Mouse (Mus musculus): ENCODE results near the gene A730015C16Rik. TPM values are rescaled to one million over a fixed set of nuclear protein-coding genes. Genes with fewer than 3 reads are reported as not detected.

The A730015C16Rik gene
- total and polyA plus RNA-seq, 2 experiments from 2014 or later: 1.1 to 1.3 TPM

- TF ChIP-seq CTCF (IDR thresholded peaks at IDR 0.05): no peak
- DNase-seq (ENCODE audit: low spot score) (no peak), ATAC-seq (ENCODE audit: low FRiP score) (no peak)
- Histone ChIP-seq H3K4me3 (ENCODE audit: low read depth, low read length) (no peak overlapping the region), H3K9me3 (ENCODE audit: low read length) (no peaks in the 10 kb centered on the region), H3K27me3 (ENCODE audit: insufficient read depth, low read length) (no peaks in the 10 kb centered on the region), H3K4me2 (ENCODE audit: low read depth, low read length, poor library complexity, severe bottlenecking) (no peak overlapping the region), H3K4me1 (ENCODE audit: insufficient read depth, low read length) (no peaks in the 10 kb centered on the region), H3K9ac (replicated peaks; ENCODE audit: low read length, poor library complexity, severe bottlenecking) (no peak overlapping the region), H3K36me3 (ENCODE audit: insufficient read depth, low read length) (no peaks in the 10 kb centered on the region), H3K27ac (ENCODE audit: low read depth, low read length) (no peak overlapping the region)
- WGBS: 42% methylated on average over 6 of the region's 6 CpGs
Measured at GRCm38 (mm10) chr4:108811550-108811949, 36.9 kb downstream of the A730015C16Rik start.

GRCm38 (mm10) chr4:108811142-108811541 is 37.3 kb downstream of the A730015C16Rik start:
- no peak for ATAC-seq (ENCODE audit: low FRiP score)
- Histone ChIP-seq H3K36me3 (ENCODE audit: insufficient read depth, low read length) (no peaks in the 10 kb centered on the region), H3K9ac (replicated peaks; ENCODE audit: low read length, poor library complexity, severe bottlenecking) (no peak overlapping the region), H3K4me2 (ENCODE audit: low read depth, low read length, poor library complexity, severe bottlenecking) (no peak overlapping the region), H3K4me1 (ENCODE audit: insufficient read depth, low read length) (no peaks in the 10 kb centered on the region), H3K27me3 (ENCODE audit: insufficient read depth, low read length) (no peaks in the 10 kb centered on the region), H3K4me3 (ENCODE audit: low read depth, low read length) (no peak overlapping the region), H3K27ac (ENCODE audit: low read depth, low read length) (no peak overlapping the region), H3K9me3 (ENCODE audit: low read length) (no peaks in the 10 kb centered on the region)
- no peak for TF ChIP-seq CTCF (IDR thresholded peaks at IDR 0.05)
- DNase-seq (ENCODE audit: low spot score): no peak
- WGBS: 65% methylated on average over 4 of the region's 4 CpGs

GRCm38 (mm10) chr4:108803535-108803934 is 44.9 kb downstream of the A730015C16Rik start:
- no peaks in the 10 kb centered on the region for H3K36me3 ChIP-seq (ENCODE audit: insufficient read depth, low read length)
- H3K4me3 ChIP-seq (ENCODE audit: low read depth, low read length): no peak overlapping the region
- no peak overlapping the region for H3K27ac ChIP-seq (ENCODE audit: low read depth, low read length)
- H3K9ac ChIP-seq (replicated peaks; ENCODE audit: low read length, poor library complexity, severe bottlenecking): no peak overlapping the region
- H3K4me1 ChIP-seq (ENCODE audit: insufficient read depth, low read length): no peaks in the 10 kb centered on the region
- ATAC-seq (ENCODE audit: low FRiP score) (no peak), DNase-seq (ENCODE audit: low spot score) (no peak)
- TF ChIP-seq CTCF (IDR thresholded peaks at IDR 0.05): no peak
- no peaks in the 10 kb centered on the region for H3K9me3 ChIP-seq (ENCODE audit: low read length)
- no peak overlapping the region for H3K4me2 ChIP-seq (ENCODE audit: low read depth, low read length, poor library complexity, severe bottlenecking)
- H3K27me3 ChIP-seq (ENCODE audit: insufficient read depth, low read length): no peaks in the 10 kb centered on the region
- 89% methylated on average over 2 of the region's 2 CpGs for WGBS

GRCm38 (mm10) chr4:108798083-108798830 is 50.2 kb downstream of the A730015C16Rik start:
- no peaks in the 10 kb centered on the region for H3K4me1 ChIP-seq (ENCODE audit: insufficient read depth, low read length)
- TF ChIP-seq CTCF (IDR thresholded peaks at IDR 0.05): peak; percentile 76
- H3K27me3 ChIP-seq (ENCODE audit: insufficient read depth, low read length): no peaks in the 10 kb centered on the region
- 65% methylated on average over 2 of the region's 2 CpGs for WGBS
- no peak overlapping the region for H3K4me3 ChIP-seq (ENCODE audit: low read depth, low read length)
- no peaks in the 10 kb centered on the region for H3K9me3 ChIP-seq (ENCODE audit: low read length)
- DNase-seq (ENCODE audit: low spot score) (peak; percentile 67), ATAC-seq (ENCODE audit: low FRiP score) (no peak)
- H3K36me3 ChIP-seq (ENCODE audit: insufficient read depth, low read length): no peaks in the 10 kb centered on the region
- H3K9ac ChIP-seq (replicated peaks; ENCODE audit: low read length, poor library complexity, severe bottlenecking): no peak overlapping the region
- no peak overlapping the region for H3K27ac ChIP-seq (ENCODE audit: low read depth, low read length)
- H3K4me2 ChIP-seq (ENCODE audit: low read depth, low read length, poor library complexity, severe bottlenecking): no peak overlapping the region

Other genes starting within 250 kb of the A730015C16Rik start
- gene Cc2d1b, start 228.7 kb downstream of the A730015C16Rik start, total RNA-seq (2014; rRNA removed): 36.1 and 45.5 TPM in 2 replicates
- 19.9 and 20.2 TPM in 2 replicates for gene Cc2d1b, start 228.7 kb downstream of the A730015C16Rik start, polyA plus RNA-seq (2015; fragmentation: Nextera tagmentation; extraction: Ambion mirVana)
- 0.16 and 0.38 TPM in 2 replicates for gene 3110021N24Rik, start 129.0 kb downstream of the A730015C16Rik start, total RNA-seq (2014; rRNA removed)
- gene 3110021N24Rik, start 129.0 kb downstream of the A730015C16Rik start, polyA plus RNA-seq (2015; fragmentation: Nextera tagmentation; extraction: Ambion mirVana): 1.1 and 2.5 TPM in 2 replicates
- 29.9 and 36.0 TPM in 2 replicates for gene Zfyve9, start 67.8 kb downstream of the A730015C16Rik start, total RNA-seq (2014; rRNA removed)
- gene Zfyve9, start 67.8 kb downstream of the A730015C16Rik start, polyA plus RNA-seq (2015; fragmentation: Nextera tagmentation; extraction: Ambion mirVana): 7.2 and 9.1 TPM in 2 replicates
- gene Btf3l4, start 15.0 kb downstream of the A730015C16Rik start, total RNA-seq (2014; rRNA removed): 101 and 137 TPM in 2 replicates
- gene Btf3l4, start 15.0 kb downstream of the A730015C16Rik start, polyA plus RNA-seq (2015; fragmentation: Nextera tagmentation; extraction: Ambion mirVana): 156 and 164 TPM in 2 replicates
- gene Txndc12, start 14.0 kb downstream of the A730015C16Rik start, total RNA-seq (2014; rRNA removed): 36.1 and 48.5 TPM in 2 replicates
- 59.7 and 61.0 TPM in 2 replicates for gene Txndc12, start 14.0 kb downstream of the A730015C16Rik start, polyA plus RNA-seq (2015; fragmentation: Nextera tagmentation; extraction: Ambion mirVana)
- 24.0 and 34.4 TPM in 2 replicates for gene Kti12, start 834 bp downstream of the A730015C16Rik start, total RNA-seq (2014; rRNA removed)
- gene Kti12, start 834 bp downstream of the A730015C16Rik start, polyA plus RNA-seq (2015; fragmentation: Nextera tagmentation; extraction: Ambion mirVana): 21.2 and 22.3 TPM in 2 replicates
- 81.8 and 94.5 TPM in 2 replicates for gene Rab3b, start 30.4 kb upstream of the A730015C16Rik start, total RNA-seq (2014; rRNA removed)
- gene Rab3b, start 30.4 kb upstream of the A730015C16Rik start, polyA plus RNA-seq (2015; fragmentation: Nextera tagmentation; extraction: Ambion mirVana): 316 and 318 TPM in 2 replicates
- gene Nrd1, start 152.0 kb upstream of the A730015C16Rik start, total RNA-seq (2014; rRNA removed): 63.8 and 64.6 TPM in 2 replicates
- gene Nrd1, start 152.0 kb upstream of the A730015C16Rik start, polyA plus RNA-seq (2015; fragmentation: Nextera tagmentation; extraction: Ambion mirVana): 46.0 and 61.4 TPM in 2 replicates